Mouse (Mus musculus) midbrain, postnatal 0 days (tissue): ENCODE measurements around the gene Trabd. TPM values are rescaled to one million over a fixed set of nuclear protein-coding genes. Genes with fewer than 3 reads are reported as not detected.

Experiments used
- ATAC-seq: fragments of 200-750 bp; cut with Nextera tagmentation; 2 replicates; pipeline ENCODE4 v1.8.0; 2017; ENCODE audit warnings: moderate number of reproducible peaks, mild to moderate bottlenecking, moderate TSS enrichment, moderate library complexity; ENCODE audit not compliant: low FRiP score
- DNase-seq: peaks from one replicate; pipeline ENCODE4 v3.0.0-alpha.2; 2015; ENCODE audit warnings: low spot score
- H3K27ac ChIP-seq: fragments of 300-500 bp; sonication (generic); 2 replicates; pipeline ENCODE4 v1.5.1; 2014; ENCODE audit warnings: low read depth, mild to moderate bottlenecking, low read length, mixed read lengths
- H3K27me3 ChIP-seq: fragments of 300-500 bp; sonication (generic); 2 replicates; pipeline ENCODE4 v1.6.1; 2014; ENCODE audit warnings: low read length, control low read depth, mixed read lengths; ENCODE audit not compliant: insufficient read depth
- H3K36me3 ChIP-seq: fragments of 300-500 bp; sonication (generic); 2 replicates; pipeline ENCODE4 v1.6.1; 2014; ENCODE audit warnings: low read length, control low read depth, mixed read lengths; ENCODE audit not compliant: insufficient read depth
- H3K4me1 ChIP-seq: fragments of 300-500 bp; sonication (generic); 2 replicates; pipeline ENCODE4 v1.6.1; 2014; ENCODE audit warnings: mild to moderate bottlenecking, control low read depth, antibody characterized with exemption, low read length, mixed read lengths; ENCODE audit not compliant: insufficient read depth
- H3K4me2 ChIP-seq: fragments of 300-500 bp; sonication (generic); 2 replicates; pipeline ENCODE4 v1.6.1; 2014; ENCODE audit warnings: low read depth, mild to moderate bottlenecking, low read length, mixed read lengths; ENCODE audit not compliant: poor library complexity, severe bottlenecking
- H3K4me3 ChIP-seq: fragments of 300-500 bp; sonication (generic); 2 replicates; pipeline ENCODE4 v1.5.1; 2014; ENCODE audit warnings: low read depth, mild to moderate bottlenecking, low read length, moderate library complexity
- H3K9ac ChIP-seq: fragments of 300-500 bp; sonication (generic); replicated peaks from 2 replicates; pipeline ENCODE4 v1.6.1; 2014; ENCODE audit warnings: mild to moderate bottlenecking, low read length, moderate library complexity, mixed read lengths; ENCODE audit not compliant: poor library complexity, severe bottlenecking
- H3K9me3 ChIP-seq: fragments of 300-500 bp; sonication (generic); 2 replicates; pipeline ENCODE4 v1.6.1; 2016; ENCODE audit warnings: low read length, control low read depth
- CTCF ChIP-seq: IDR thresholded peaks from 2 replicates; pipeline ENCODE4 v1.5.1; 2016; ENCODE audit warnings: antibody characterized with exemption, mild to moderate bottlenecking
- WGBS: fragments of 180-500 bp; shearing (Covaris S2); extraction: QIAGEN DNeasy Blood & Tissue Kit; methylation state at CpG from one replicate; pipeline ENCODE4 v1.1.7; 2014; 5-methylcytosine and 5-hydroxymethylcytosine counted together
- polyA plus RNA-seq: library from polyadenylated mRNA; unstranded; fragments of >200 nt; fragmentation: Nextera tagmentation; extraction: Ambion mirVana; gene quantifications from 2 replicates; pipeline ENCODE4 v1.2.1, GENCODE M21; 2015
- total RNA-seq: library from RNA; depleted of rRNA; stranded (reverse); fragments of >200 nt; gene quantifications from 2 replicates; pipeline ENCODE4 v1.2.3, GENCODE M21; 2014

The Trabd gene
- total and polyA plus RNA-seq, 2 experiments from 2014 or later, result 21.6 to 48.6 TPM

DNA sequence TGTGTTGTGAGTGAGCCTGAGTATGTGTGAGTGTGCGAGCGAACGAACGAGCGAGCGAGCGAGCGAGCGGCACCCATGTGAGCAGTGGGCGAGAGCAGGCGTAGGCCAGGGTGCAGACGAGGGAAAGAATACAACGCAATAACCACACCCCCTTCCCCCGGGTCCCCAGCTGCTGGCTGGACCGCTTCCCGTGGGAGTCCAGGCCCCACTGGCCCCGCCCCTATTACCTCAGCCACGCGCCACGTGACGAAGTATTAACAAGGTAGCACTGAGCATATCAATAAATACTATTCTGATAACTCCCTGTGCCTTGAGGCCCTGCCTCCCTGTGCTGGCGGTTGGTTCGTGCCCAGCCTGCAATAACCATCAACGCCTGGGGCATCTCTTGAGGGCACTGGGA, 4.3 kb upstream of the Trabd start:
- H3K27me3 ChIP-seq, result peaks cover 9% of the 10 kb centered on the region; the same call in 1 of the 2 replicates
- whole genome bisulfite sequencing, result 80% methylated on average over 24 of the region's 24 CpGs
- TF ChIP-seq CTCF, result no peak
- DNase-seq (no peak), ATAC-seq (no peak)
- peaks cover 4% of the 10 kb centered on the region; the same call in 1 of the 2 replicates for H3K4me1 ChIP-seq
- no peak overlapping the region for H3K27ac ChIP-seq
- no peak overlapping the region for H3K4me2 ChIP-seq
- H3K4me3 ChIP-seq, result no peak overlapping the region
- peaks cover 32% of the 10 kb centered on the region for H3K36me3 ChIP-seq
- no peaks in the 10 kb centered on the region for H3K9me3 ChIP-seq
- no peak overlapping the region for H3K9ac ChIP-seq

DNA sequence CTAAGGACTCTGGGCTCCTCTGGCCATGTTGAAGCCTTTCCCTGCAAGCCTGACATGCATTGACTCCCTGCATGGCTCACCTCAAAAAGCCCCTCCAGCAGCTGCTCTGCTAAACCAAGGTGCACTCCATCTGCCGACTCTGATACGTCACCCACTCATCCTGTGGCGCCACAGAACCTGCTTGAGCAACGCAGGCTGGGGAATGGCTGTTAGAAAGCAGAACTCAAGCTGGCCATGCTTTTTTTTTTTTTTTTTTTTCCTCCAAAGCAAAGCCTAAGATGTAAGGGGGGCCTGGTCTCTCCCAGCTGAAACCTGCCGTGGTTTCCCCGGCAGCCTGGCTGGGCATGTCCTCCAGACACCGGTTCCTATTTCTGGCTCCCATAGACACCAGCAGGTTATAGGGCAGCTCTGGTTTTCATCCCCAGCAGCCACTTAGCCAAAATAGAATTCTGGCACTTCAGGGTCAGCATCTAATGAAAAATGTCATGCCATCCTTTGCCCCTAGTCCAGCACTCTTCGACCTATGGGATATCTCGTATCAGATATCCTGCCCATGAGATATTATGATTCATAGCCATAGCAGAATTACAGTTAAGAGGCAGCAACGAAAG, 826 bp upstream of the Trabd start:
- H3K9ac ChIP-seq, result no peak overlapping the region
- ATAC-seq (no peak), DNase-seq (no peak)
- H3K27ac ChIP-seq, result no peak overlapping the region
- no peak for TF ChIP-seq CTCF
- no peak overlapping the region for H3K4me3 ChIP-seq
- no peaks in the 10 kb centered on the region for H3K27me3 ChIP-seq
- no peak overlapping the region for H3K4me2 ChIP-seq
- no peaks in the 10 kb centered on the region for H3K9me3 ChIP-seq
- peaks cover 16% of the 10 kb centered on the region for H3K4me1 ChIP-seq
- 86% methylated on average over 10 of the region's 10 CpGs for WGBS
- peaks cover 21% of the 10 kb centered on the region for H3K36me3 ChIP-seq

DNA sequence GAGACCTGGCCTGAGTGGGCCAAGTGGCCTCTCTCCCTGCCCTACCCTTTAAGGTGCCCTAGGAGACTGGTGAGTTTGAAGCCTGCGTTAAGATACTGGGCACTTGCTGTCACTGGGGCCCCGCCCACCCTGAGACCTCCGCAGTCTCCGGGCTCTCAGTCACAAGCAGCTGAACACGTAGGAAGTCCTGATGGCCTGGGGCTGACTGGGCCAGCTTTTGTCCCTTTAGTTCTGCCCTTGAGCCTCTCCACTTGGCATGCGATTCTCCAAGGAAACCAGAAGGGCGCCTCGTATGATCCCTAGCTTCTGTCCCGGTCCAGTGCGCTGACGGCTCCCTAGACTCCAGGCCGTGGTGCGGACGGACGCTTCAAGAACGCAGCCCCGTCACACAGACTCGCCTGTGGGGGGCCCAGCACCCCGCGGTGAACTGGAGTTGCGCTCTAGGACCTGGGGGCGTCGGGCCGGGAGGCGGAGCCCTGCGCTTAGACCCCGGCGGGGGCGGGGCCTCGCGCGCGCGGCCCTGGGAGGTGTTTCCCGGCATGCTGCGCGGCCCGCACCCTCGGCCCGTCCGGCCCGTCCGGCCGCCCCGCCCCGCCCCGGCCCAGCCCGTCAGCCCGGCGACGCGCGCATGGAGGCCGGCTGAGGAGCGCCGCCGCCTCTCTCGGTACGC, 689 bp downstream of the Trabd start:
- Histone ChIP-seq H3K36me3 (peaks cover 8% of the 10 kb centered on the region), H3K27ac (peak overlapping the region; percentile 82), H3K9ac (peak overlapping the region; percentile 79), H3K4me3 (peak overlapping the region; percentile 81), H3K9me3 (no peaks in the 10 kb centered on the region), H3K4me1 (peaks cover 16% of the 10 kb centered on the region), H3K4me2 (peak overlapping the region; percentile 71), H3K27me3 (no peaks in the 10 kb centered on the region)
- peak; percentile 52 for TF ChIP-seq CTCF
- WGBS, result under 1% methylated on average over 47 of the region's 59 CpGs
- peak; percentile 93 for DNase-seq
- peak; percentile 88 for ATAC-seq

DNA sequence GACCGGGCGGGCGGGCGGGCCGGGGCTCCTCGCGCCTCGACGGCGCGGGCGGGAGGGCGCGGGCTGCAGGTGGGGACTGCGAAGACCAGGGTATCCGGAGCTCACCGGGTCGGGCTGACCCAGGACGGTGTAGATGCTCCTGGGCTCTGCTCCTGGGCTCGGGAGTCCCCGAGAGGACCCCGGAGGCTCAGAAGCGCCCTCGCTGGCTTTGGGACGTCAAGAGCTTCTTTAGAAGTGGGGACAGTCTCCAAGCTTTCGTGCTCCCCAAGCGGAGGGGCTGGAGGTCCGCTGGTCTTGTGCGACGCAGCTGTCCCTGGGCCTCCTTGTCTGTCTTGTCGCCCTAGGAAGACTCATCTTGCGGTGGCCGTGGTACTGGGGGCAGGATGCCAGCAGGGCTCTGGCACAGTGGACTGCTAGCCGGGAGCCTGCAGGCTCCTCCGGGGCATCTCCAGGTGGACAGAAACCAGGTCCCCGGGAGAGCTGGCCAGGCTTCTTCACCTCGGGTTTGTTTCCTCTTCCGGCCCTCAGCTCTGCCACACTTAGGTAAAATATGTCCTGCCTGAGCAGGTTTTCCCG, 1.3 kb downstream of the Trabd start:
- peak overlapping the region; percentile 81 for H3K4me3 ChIP-seq
- H3K27ac ChIP-seq, result peak overlapping the region; percentile 82
- peak overlapping the region; percentile 79 for H3K9ac ChIP-seq
- H3K27me3 ChIP-seq, result no peaks in the 10 kb centered on the region
- TF ChIP-seq CTCF, result no peak
- WGBS, result under 1% methylated on average over 34 of the region's 39 CpGs
- peak overlapping the region; percentile 71 for H3K4me2 ChIP-seq
- ATAC-seq (peak; percentile 59), DNase-seq (peak; percentile 48)
- H3K36me3 ChIP-seq, result 0 out of 2 replicates have a peak, but pooled peaks cover 3% of the 10 kb centered on the region
- no peaks in the 10 kb centered on the region for H3K9me3 ChIP-seq
- H3K4me1 ChIP-seq, result peaks cover 16% of the 10 kb centered on the region

DNA sequence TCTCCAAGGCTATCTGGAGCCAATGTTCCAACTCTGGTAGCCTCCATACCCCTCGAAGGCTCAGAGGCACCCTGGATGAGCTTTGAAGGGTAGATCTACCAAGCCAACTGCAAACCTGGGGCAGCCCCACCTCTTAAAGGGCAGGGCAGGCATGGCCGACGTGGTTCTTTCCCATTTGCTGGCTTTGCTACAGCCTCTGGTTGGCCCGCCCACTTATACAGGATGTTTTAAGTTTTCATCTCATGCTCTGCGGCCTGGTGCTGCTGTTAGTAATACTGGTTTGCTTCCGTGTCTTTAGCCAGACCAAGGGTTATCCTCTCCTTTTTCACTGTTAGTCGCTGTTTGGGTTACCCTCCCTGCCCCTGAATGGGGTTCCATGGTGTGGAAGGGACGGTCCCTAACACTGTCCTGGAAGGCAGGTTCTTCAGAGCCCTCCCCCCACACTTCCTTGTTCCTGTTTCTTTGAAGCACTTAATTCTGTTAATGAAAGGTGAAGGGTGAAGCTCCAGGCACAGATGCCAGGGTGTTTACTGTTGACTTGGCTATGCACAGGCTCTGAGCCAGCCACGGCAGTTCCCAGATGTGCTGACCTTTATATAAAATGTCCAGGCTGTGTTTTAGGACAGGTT, 3.4 kb downstream of the Trabd start:
- Histone ChIP-seq H3K4me3 (0 out of 2 replicates have a peak overlapping the region, but pooled peaks have one; percentile 3), H3K9me3 (no peaks in the 10 kb centered on the region), H3K27ac (no peak overlapping the region), H3K36me3 (peaks cover 21% of the 10 kb centered on the region), H3K4me1 (peaks cover 16% of the 10 kb centered on the region), H3K9ac (no peak overlapping the region), H3K27me3 (no peaks in the 10 kb centered on the region), H3K4me2 (peak overlapping the region; percentile 71)
- DNase-seq, result no peak
- WGBS, result 75% methylated on average over 9 of the region's 9 CpGs
- no peak for ATAC-seq
- TF ChIP-seq CTCF, result no peak
